Mouse (Mus musculus) limb, embryonic 12.5 days (tissue): Measurements from ENCODE around the gene Tex50. TPM values are rescaled to one million over a fixed set of nuclear protein-coding genes. Genes with fewer than 3 reads are reported as not detected.
"Not testable (repeated sequence)": the region's sequence is repeated elsewhere in the genome, so short reads cannot be mapped to it uniquely, and the experiment has no call there.

Experiments
- ATAC-seq: fragments of 200-750 bp; cut with Nextera tagmentation; 2 replicates; pipeline ENCODE4 v1.8.0; 2017; ENCODE audit warnings: low read depth, moderate TSS enrichment; ENCODE audit not compliant: insufficient number of reproducible peaks, insufficient read depth, low FRiP score, low TSS enrichment
- H3K27ac ChIP-seq: fragments of 300-500 bp; sonication (generic); 2 replicates; pipeline ENCODE4 v1.5.1; 2016; ENCODE audit warnings: mild to moderate bottlenecking, moderate library complexity
- H3K27me3 ChIP-seq: fragments of 300-500 bp; sonication (generic); 2 replicates; pipeline ENCODE4 v1.6.1; 2016; ENCODE audit warnings: mild to moderate bottlenecking, moderate library complexity
- H3K36me3 ChIP-seq: fragments of 300-500 bp; sonication (generic); 2 replicates; pipeline ENCODE4 v1.6.1; 2016; ENCODE audit warnings: mild to moderate bottlenecking, moderate library complexity
- H3K4me1 ChIP-seq: fragments of 300-500 bp; sonication (generic); replicated peaks from 2 replicates; pipeline ENCODE4 v1.6.1; 2016
- H3K4me2 ChIP-seq: fragments of 300-500 bp; sonication (generic); 2 replicates; pipeline ENCODE4 v1.6.1; 2016; ENCODE audit warnings: mild to moderate bottlenecking, moderate library complexity
- H3K4me3 ChIP-seq: fragments of 300-500 bp; sonication (generic); replicated peaks from 2 replicates; pipeline ENCODE4 v1.5.1; 2016; ENCODE audit warnings: mild to moderate bottlenecking
- H3K9ac ChIP-seq: fragments of 300-500 bp; sonication (generic); replicated peaks from 2 replicates; pipeline ENCODE4 v1.6.1; 2016; ENCODE audit warnings: mild to moderate bottlenecking, moderate library complexity
- H3K9me3 ChIP-seq: fragments of 300-500 bp; sonication (generic); 2 replicates; pipeline ENCODE4 v1.6.1; 2016; ENCODE audit warnings: mild to moderate bottlenecking, moderate library complexity
- WGBS: fragments of 180-500 bp; shearing (Covaris S2); methylation state at CpG from one replicate; pipeline ENCODE4 v1.1.7; 2016; 5-methylcytosine and 5-hydroxymethylcytosine counted together
- polyA plus RNA-seq: library from polyadenylated mRNA; unstranded; fragments of >200 nt; fragmentation: Nextera tagmentation; extraction: Ambion mirVana; gene quantifications from 2 replicates; pipeline ENCODE4 v1.2.1, GENCODE M21; 2016

Tex50 gene
- polyA plus RNA-seq, 1 experiment from 2014 or later, result 0.18 TPM

DNA sequence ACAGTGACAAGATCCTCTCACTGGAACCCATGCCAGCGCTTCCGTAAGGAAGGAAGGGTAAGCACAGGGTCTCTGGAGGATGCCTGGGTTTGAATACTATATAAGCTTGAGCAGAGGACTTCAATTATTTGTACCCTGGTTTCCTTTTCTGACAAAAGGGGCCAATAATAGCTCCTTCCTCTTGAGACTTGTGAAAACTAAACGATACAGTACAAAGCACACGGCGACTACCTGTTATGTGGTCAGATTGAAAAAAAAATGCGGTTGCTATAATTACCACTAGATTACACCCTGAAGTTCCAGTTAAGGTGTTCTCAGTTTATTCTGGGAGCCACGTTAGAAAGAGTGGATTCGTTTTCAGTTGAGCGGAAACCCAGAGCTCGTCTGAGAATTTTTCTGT lies 2.6 kb downstream of the Tex50 start:
- ATAC-seq, result no peak
- Histone ChIP-seq H3K4me1 (no peaks in the 10 kb centered on the region), H3K27ac (no peak overlapping the region), H3K4me2 (no peak overlapping the region), H3K36me3 (no peaks in the 10 kb centered on the region), H3K27me3 (no peaks in the 10 kb centered on the region), H3K4me3 (no peak overlapping the region), H3K9me3 (no peaks in the 10 kb centered on the region), H3K9ac (no peak overlapping the region)
- WGBS, result 83% methylated on average over 10 of the region's 10 CpGs

DNA sequence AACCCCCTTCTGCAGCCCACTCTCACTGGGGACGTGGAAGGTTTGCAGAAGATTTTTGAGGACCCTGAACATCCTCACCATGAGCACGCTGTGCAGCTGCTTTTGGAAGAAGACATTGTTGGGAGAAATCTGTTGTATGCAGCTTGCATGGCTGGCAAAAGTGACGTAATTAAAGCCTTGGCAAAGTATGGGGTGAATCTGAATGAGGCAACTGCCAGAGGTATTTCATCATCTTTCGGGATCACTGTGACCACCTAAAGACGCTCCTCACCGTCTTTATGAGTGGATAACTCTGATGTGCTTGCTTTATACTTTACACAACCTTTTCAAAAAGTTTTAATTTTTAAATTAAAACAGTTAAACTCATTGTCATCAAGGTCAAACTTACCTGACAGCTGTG lies 8.0 kb downstream of the Tex50 start:
- ATAC-seq, result no peak
- H3K27me3 ChIP-seq, result no peaks in the 10 kb centered on the region
- no peak overlapping the region for H3K27ac ChIP-seq
- H3K4me1 ChIP-seq, result no peaks in the 10 kb centered on the region
- H3K4me2 ChIP-seq, result no peak overlapping the region
- H3K9ac ChIP-seq, result no peak overlapping the region
- H3K9me3 ChIP-seq, result no peaks in the 10 kb centered on the region
- H3K36me3 ChIP-seq, result no peaks in the 10 kb centered on the region
- no peak overlapping the region for H3K4me3 ChIP-seq
- WGBS, result 79% methylated on average over 6 of the region's 6 CpGs

DNA sequence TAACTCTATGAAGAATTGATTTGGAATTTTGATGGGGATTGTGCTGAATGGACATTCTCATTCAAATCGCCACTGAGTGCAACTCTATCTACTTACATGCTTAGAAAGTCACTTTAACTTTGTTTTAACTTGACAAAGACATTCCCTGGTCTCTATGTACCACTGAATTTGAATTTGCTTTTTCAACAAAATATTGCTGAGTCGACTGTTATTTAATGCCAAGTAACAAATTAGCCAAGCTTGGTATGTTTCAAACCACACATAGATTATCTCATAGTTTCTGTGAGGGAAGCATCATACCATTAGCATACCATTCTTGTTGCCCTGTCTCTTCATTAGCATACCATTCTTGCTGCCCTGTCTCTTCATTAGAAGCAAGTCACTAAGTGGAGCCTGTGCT lies 11.2 kb downstream of the Tex50 start:
- Histone ChIP-seq H3K9me3 (no peaks in the 10 kb centered on the region), H3K4me1 (no peaks in the 10 kb centered on the region), H3K36me3 (no peaks in the 10 kb centered on the region), H3K27ac (no peak overlapping the region), H3K9ac (no peak overlapping the region), H3K4me2 (no peak overlapping the region), H3K27me3 (no peaks in the 10 kb centered on the region), H3K4me3 (no peak overlapping the region)
- ATAC-seq, result no peak
- WGBS, result 71% methylated on average over 2 of the region's 2 CpGs

DNA sequence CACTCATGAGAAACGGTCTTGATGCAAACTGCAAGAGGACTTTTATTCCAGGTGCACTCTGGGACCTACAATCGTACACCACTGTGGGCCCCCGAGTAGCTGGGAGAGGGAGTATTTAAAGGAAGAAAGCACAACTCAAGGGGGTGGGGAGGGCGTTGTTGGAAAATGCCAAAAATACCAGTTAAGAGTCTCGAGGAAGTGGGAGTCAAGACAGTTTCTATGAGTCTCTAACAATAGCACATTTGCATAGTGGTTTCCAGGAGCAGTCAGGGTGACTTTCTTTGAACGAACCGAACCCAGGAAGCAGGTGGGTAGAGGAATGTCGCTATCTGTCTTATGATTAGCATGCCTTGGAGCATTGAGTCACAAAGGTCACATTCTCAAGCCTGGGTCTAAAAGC lies 13.5 kb downstream of the Tex50 start:
- H3K9ac ChIP-seq, H3K27ac ChIP-seq, H3K27me3 ChIP-seq, H3K4me2 ChIP-seq, H3K4me3 ChIP-seq, ATAC-seq, H3K36me3 ChIP-seq, H3K9me3 ChIP-seq, H3K4me1 ChIP-seq: not testable (repeated sequence)
- WGBS, result 86% methylated on average over 8 of the region's 8 CpGs

GRCm38 (mm10) chr1:161143216-161143615 lies 15.9 kb downstream of the Tex50 start:
- Histone ChIP-seq H3K9ac (no peak overlapping the region), H3K27ac (no peak overlapping the region), H3K27me3 (no peaks in the 10 kb centered on the region), H3K4me2 (peak overlapping the region; percentile 82; the same call in 1 of the 2 replicates), H3K4me1 (no peaks in the 10 kb centered on the region), H3K4me3 (no peak overlapping the region), H3K36me3 (no peaks in the 10 kb centered on the region), H3K9me3 (no peaks in the 10 kb centered on the region)
- whole genome bisulfite sequencing, result 91% methylated on average over 7 of the region's 7 CpGs
- ATAC-seq, result no peak

- H3K27ac ChIP-seq, result no peak within 1 kb of the TSS
- 6% methylated on average over 33 of the region's 33 CpGs for WGBS
- H3K27me3 ChIP-seq, result no peaks in the 10 kb centered on the region
- H3K9me3 ChIP-seq, result no peaks in the 10 kb centered on the region
- H3K4me3 ChIP-seq, result peak within 1 kb of the TSS; percentile 43
- no peaks in the 10 kb centered on the region for H3K36me3 ChIP-seq
- H3K9ac ChIP-seq, result peak within 1 kb of the TSS; percentile 59
- ATAC-seq, result peak; percentile 87; the same call in 1 of the 2 replicates
- H3K4me1 ChIP-seq, result no peaks in the 10 kb centered on the region
- H3K4me2 ChIP-seq, result peak within 1 kb of the TSS; percentile 82
Observed at GRCm38 (mm10) chr1:161142531-161143159, 16.5 kb downstream of the Tex50 start, which contains the start of gene Ankrd45. TSS of gene Ankrd45 (plus strand) at chr1:161142691.

DNA sequence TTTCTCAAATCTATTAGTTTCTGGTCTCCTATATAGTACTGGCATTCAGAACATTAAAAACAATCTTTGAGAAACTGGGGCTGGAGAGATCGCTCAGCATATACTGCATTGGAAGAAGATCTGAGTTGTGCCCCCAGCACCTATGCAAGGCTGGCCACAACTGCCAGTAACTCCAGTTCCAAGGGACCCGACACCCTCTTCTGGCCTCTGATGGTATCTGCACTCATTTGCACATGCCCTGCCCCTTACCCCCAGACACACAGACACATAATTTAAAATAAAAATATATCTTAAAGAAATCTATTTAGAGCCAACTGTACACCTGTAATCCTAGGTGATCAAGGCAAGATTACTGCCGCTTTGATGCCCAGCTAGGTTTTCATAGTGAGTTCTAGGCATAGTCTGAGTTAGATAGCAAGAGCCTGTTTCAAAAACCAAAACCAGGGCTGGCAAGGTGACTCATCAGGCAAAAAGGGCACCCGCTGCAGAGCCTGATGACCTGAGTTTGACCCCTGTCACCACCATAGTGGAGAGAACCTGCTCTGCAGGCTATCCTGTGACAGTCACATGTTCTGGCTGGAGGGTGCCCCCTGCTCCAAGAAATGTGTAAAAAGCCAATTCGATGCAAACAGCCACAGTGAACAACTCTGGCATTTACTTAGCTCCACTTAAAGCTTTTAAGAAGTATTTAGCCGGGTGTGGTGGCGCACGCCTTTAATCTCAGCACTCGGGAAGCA lies 18.9 kb downstream of the Tex50 start:
- H3K9me3 ChIP-seq, result no peaks in the 10 kb centered on the region
- H3K4me3 ChIP-seq, result no peak overlapping the region
- WGBS, result 83% methylated on average over 9 of the region's 9 CpGs
- no peak overlapping the region for H3K27ac ChIP-seq
- ATAC-seq, result no peak
- H3K4me1 ChIP-seq, result no peaks in the 10 kb centered on the region
- no peak overlapping the region for H3K4me2 ChIP-seq
- H3K9ac ChIP-seq, result no peak overlapping the region
- H3K27me3 ChIP-seq, result no peaks in the 10 kb centered on the region
- H3K36me3 ChIP-seq, result no peaks in the 10 kb centered on the region

DNA sequence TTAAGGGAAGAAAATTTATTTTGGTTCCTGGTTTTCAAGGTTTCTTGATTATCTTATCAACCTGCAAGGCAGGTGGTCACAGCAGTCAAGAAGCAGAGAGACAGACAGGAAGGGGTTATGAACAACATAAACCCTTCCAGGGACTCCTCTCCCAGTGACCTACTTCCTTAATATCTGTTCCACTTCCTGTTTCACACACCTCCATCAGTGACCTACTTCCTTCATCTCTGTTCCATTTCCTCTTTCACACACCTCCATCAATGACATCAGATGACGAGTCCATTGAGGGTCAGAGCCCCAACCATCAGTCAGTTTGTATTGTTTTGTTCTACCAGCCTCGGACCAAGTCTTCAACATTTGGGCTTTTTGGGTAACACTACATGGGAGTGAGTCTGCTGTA lies 19.6 kb downstream of the Tex50 start:
- Histone ChIP-seq H3K4me2 (no peak overlapping the region), H3K27ac (no peak overlapping the region), H3K9me3 (no peaks in the 10 kb centered on the region), H3K9ac (no peak overlapping the region), H3K4me1 (no peaks in the 10 kb centered on the region), H3K36me3 (no peaks in the 10 kb centered on the region), H3K27me3 (no peaks in the 10 kb centered on the region), H3K4me3 (no peak overlapping the region)
- ATAC-seq, result no peak
- 81% methylated on average over 2 of the region's 2 CpGs for WGBS

DNA sequence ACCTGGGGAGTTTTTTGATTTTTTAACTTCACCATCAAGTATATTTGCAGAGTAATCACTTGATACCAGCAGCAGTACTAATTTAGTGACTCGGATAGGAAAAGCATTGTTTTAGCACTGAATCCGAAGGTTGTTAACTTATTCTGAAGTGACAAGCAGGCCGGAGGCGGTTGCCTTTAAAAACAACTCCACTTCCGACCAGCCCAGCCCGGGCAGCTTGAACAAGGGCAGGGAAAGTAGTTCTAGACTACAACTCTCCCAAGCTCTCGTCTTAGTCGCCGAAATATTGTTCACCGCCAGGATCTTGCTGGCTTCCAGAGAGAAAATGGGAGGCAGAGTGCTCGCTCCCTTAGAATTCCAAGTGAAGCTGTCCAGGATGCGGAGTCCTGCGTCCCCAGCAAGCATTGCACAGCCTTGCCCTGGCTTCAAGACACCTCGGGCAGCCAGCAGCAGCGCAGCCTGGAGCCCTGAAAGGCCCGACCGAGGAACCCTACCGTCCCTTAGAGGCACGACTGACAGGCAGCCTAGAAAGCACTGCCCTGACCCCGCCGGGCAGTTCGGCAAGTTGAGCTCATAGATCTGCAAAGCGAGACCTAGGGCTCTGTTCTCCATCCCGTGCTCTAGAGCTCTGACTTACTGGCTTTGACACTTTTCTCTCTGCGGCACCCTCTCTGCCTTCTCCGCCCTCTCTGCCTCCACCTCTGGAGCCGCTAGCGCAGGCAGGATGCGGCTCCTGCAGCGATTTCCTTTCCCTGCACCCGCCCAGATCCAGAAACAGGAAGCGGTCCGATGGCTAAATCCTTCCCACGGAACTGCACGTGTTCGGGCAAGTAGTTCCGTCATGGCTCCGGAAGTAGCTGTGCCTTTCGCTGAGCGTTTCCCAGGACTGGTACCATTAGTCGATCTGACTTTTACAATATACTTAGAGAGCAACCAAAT lies 28.1 kb downstream of the Tex50 start, which contains the start of gene Klhl20:
Gene Klhl20, minus strand, starts transcription at position 786 of the 939 bp plus-strand sequence.
- Histone ChIP-seq H3K36me3 (0 out of 2 replicates have a peak, but pooled peaks cover 3% of the 10 kb centered on the region), H3K9me3 (no peaks in the 10 kb centered on the region), H3K4me1 (peaks cover 10% of the 10 kb centered on the region), H3K4me2 (peak within 1 kb of the TSS; percentile 77), H3K4me3 (peak within 1 kb of the TSS; percentile 83), H3K27me3 (0 out of 2 replicates have a peak, but pooled peaks cover 5% of the 10 kb centered on the region), H3K9ac (peak within 1 kb of the TSS; percentile 91), H3K27ac (peak within 1 kb of the TSS; percentile 89)
- WGBS, result 2% methylated on average over 41 of the region's 41 CpGs
- ATAC-seq, result peak; percentile 87

- WGBS, result 55% methylated on average over 1 of the region's 1 CpGs
Observed at GRCm38 (mm10) chr1:161126461-161126860, 32.7 kb downstream of the Tex50 start.

More at GRCm38 (mm10) chr1:161126461-161126860, 32.7 kb downstream of the Tex50 start:
- no peak overlapping the region for H3K27ac ChIP-seq
- H3K4me1 ChIP-seq, result peaks cover 10% of the 10 kb centered on the region
- 0 out of 2 replicates have a peak, but pooled peaks cover 3% of the 10 kb centered on the region for H3K36me3 ChIP-seq
- no peak overlapping the region for H3K9ac ChIP-seq
- H3K27me3 ChIP-seq, result no peaks in the 10 kb centered on the region
- no peak overlapping the region for H3K4me3 ChIP-seq
- H3K4me2 ChIP-seq, result no peak overlapping the region
- ATAC-seq, result no peak
- no peaks in the 10 kb centered on the region for H3K9me3 ChIP-seq
